Mouse (Mus musculus) liver, embryonic 13.5 days (tissue): ENCODE measurements around the gene Samd9l. TPM values are rescaled to one million over a fixed set of nuclear protein-coding genes. Genes with fewer than 3 reads are reported as not detected.
A peak's percentile ranks its signal among the peaks of the same experiment; 100 is the strongest.
"Not testable (repeated sequence)": the region's sequence is repeated elsewhere in the genome, so short reads cannot be mapped to it uniquely, and the experiment has no call there.

Source experiments
- ATAC-seq: fragments of 200-750 bp; cut with Nextera tagmentation; 2 replicates; pipeline ENCODE4 v1.8.0; 2017; ENCODE audit warnings: low read depth, mild to moderate bottlenecking, moderate number of reproducible peaks, moderate library complexity
- DNase-seq: peaks from one replicate; pipeline ENCODE4 v3.0.0; 2022
- H3K27ac ChIP-seq: fragments of 300-500 bp; sonication (generic); 2 replicates; pipeline ENCODE4 v1.5.1; 2015; ENCODE audit warnings: moderate library complexity, mild to moderate bottlenecking, inconsistent platforms
- H3K27me3 ChIP-seq: fragments of 300-500 bp; sonication (generic); 2 replicates; pipeline ENCODE4 v1.6.1; 2015; ENCODE audit warnings: mild to moderate bottlenecking, inconsistent platforms
- H3K36me3 ChIP-seq: fragments of 300-500 bp; sonication (generic); 2 replicates; pipeline ENCODE4 v1.6.1; 2015; ENCODE audit warnings: mild to moderate bottlenecking, inconsistent platforms
- H3K4me1 ChIP-seq: fragments of 300-500 bp; sonication (generic); replicated peaks from 2 replicates; pipeline ENCODE4 v1.6.1; 2015; ENCODE audit warnings: inconsistent platforms
- H3K4me2 ChIP-seq: fragments of 300-500 bp; sonication (generic); 2 replicates; pipeline ENCODE4 v1.6.1; 2015; ENCODE audit warnings: inconsistent platforms, mild to moderate bottlenecking, moderate library complexity
- H3K4me3 ChIP-seq: fragments of 300-500 bp; sonication (generic); replicated peaks from 2 replicates; pipeline ENCODE4 v1.5.1; 2015; ENCODE audit warnings: mild to moderate bottlenecking, inconsistent platforms
- H3K9ac ChIP-seq: fragments of 300-500 bp; sonication (generic); 2 replicates; pipeline ENCODE4 v1.6.1; 2015; ENCODE audit warnings: mild to moderate bottlenecking, inconsistent platforms
- H3K9me3 ChIP-seq: fragments of 300-500 bp; sonication (generic); replicated peaks from 2 replicates; pipeline ENCODE4 v1.6.1; 2016; ENCODE audit warnings: inconsistent platforms
- WGBS: fragments of 180-500 bp; shearing (Covaris S2); methylation state at CpG from one replicate; pipeline ENCODE4 v1.1.7; 2015; ENCODE audit not compliant: insufficient replicate concordance; 5-methylcytosine and 5-hydroxymethylcytosine counted together
- polyA plus RNA-seq: library from polyadenylated mRNA; unstranded; fragments of >200 nt; fragmentation: Nextera tagmentation; extraction: Ambion mirVana; gene quantifications from 2 replicates; pipeline ENCODE4 v1.2.1, GENCODE M21; 2015

Samd9l gene
- 2.1 and 3.4 TPM in 2 replicates for polyA plus RNA-seq

DNA sequence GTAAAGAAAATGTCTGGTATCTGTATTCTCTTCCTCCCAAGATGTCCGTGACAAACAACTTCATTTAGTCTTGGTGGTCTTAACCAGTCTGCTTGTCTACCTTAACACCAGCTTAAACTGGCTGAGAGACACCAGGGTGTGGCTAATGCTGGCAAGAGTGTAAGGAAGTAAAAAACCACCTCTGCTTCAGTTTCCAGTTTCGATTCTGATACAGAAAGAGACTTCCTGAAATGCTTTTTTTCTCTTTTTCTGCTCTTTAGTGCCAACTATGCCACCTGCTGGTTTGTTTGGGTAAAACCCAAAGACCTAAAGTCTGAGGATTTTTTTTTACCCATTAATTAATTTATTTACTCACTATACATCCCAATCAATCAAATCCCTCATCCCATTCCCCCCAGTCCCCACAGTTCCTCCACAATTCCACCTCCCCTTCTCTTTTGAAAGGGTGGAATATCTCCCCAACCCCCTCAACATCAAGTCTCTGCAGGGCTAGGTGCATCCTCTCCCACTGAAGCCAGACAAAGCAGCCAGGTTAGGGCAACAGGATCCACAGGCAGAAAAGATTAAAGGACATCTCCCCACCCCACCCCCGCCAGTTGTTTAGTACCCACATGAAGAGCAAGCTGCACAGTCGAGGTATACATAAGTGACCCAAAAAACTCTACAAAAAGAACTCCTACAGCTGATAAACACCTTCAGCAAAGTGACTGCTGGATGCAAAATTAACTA lies at the start of gene Samd9l:
Gene Samd9l (minus strand): TSS at position 233 of the 729 bp plus-strand sequence.
- H3K9ac ChIP-seq, H3K27me3 ChIP-seq, H3K27ac ChIP-seq, H3K4me1 ChIP-seq, H3K9me3 ChIP-seq, H3K36me3 ChIP-seq: not testable (repeated sequence)
- DNase-seq = peak; percentile 40
- Histone ChIP-seq H3K4me3 (peak within 1 kb of the TSS; percentile 38; the same call in 1 of the 2 replicates), H3K4me2 (peak within 1 kb of the TSS; percentile 41)
- WGBS = 16% methylated on average over 4 of the region's 4 CpGs
- peak; percentile 62; the same call in 1 of the 2 replicates for ATAC-seq

DNA sequence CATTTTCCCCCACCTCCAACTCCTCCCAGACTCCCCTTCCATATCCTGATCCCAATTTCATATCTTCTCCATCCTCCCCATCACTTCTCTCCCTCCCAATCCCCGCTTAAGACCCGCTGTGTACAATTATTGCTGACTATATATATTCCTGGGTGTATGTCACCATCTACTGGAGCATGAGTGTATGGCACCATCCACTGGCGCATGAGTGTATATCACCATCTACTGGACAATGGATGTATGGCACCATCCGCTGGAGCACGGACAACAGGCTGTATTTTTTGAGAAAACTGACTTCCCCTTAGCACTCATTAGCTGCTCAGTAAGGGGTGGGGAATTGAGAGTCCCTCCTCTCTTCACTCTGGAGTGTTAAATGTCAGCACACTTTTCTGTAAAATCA lies 48.0 kb upstream of the Samd9l start:
- H3K4me2 ChIP-seq = no peak overlapping the region
- no peak overlapping the region for H3K4me3 ChIP-seq
- H3K36me3 ChIP-seq = no peaks in the 10 kb centered on the region
- H3K4me1 ChIP-seq = no peaks in the 10 kb centered on the region
- ATAC-seq = peak; percentile 63
- H3K9ac ChIP-seq = no peak overlapping the region
- no peaks in the 10 kb centered on the region for H3K27me3 ChIP-seq
- H3K27ac ChIP-seq = no peak overlapping the region
- H3K9me3 ChIP-seq = no peaks in the 10 kb centered on the region
- DNase-seq = peak; percentile 32
- WGBS = 4% methylated on average over 5 of the region's 5 CpGs

DNA sequence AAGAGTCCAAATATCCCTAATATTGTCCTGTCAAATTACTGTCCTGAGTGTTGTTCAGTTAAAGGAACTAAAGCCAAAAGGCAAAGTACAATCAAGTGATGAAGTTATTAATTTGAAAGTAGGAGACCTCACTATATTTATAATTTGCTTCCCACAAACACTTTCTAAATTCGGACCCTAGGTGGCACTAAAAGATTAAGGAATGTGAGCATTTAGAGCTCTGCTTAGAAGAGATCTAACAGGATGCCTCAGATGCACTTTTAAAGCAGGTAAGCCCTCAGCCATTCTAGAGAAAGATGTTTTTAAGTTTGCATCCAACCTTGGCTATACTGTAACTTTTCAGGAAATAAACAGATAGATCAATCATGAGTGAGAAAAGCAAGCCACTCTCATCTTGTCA lies 44.5 kb upstream of the Samd9l start:
- no peak overlapping the region for H3K9ac ChIP-seq
- no peaks in the 10 kb centered on the region for H3K9me3 ChIP-seq
- DNase-seq = no peak
- H3K27me3 ChIP-seq = no peaks in the 10 kb centered on the region
- H3K4me1 ChIP-seq = no peaks in the 10 kb centered on the region
- no peak overlapping the region for H3K27ac ChIP-seq
- ATAC-seq = no peak
- whole genome bisulfite sequencing = 4% methylated on average over 1 of the region's 1 CpGs
- H3K4me3 ChIP-seq = no peak overlapping the region
- no peaks in the 10 kb centered on the region for H3K36me3 ChIP-seq
- H3K4me2 ChIP-seq = no peak overlapping the region

DNA sequence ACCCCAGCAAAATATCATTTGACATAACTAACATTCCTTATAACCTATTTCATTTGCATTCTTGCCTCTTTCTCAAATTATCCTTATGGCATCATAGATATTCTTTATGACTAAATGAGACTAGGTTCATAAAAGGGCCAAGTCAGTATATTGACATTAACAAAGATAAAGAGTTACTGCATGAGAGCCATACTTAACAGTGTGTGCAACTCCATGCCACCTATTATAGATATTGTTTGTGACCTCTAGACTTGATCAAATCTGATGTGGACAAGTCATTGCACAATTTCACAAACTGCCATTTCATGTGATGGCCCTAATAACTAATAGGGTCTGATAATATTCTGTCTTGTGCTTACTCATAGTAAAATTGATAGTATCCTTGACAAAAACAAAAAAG lies 36.7 kb upstream of the Samd9l start:
- Histone ChIP-seq H3K4me3 (no peak overlapping the region), H3K4me1 (no peaks in the 10 kb centered on the region), H3K27ac (no peak overlapping the region), H3K9me3 (no peaks in the 10 kb centered on the region), H3K9ac (no peak overlapping the region), H3K36me3 (no peaks in the 10 kb centered on the region), H3K27me3 (no peaks in the 10 kb centered on the region), H3K4me2 (no peak overlapping the region)
- no peak for ATAC-seq
- no peak for DNase-seq

DNA sequence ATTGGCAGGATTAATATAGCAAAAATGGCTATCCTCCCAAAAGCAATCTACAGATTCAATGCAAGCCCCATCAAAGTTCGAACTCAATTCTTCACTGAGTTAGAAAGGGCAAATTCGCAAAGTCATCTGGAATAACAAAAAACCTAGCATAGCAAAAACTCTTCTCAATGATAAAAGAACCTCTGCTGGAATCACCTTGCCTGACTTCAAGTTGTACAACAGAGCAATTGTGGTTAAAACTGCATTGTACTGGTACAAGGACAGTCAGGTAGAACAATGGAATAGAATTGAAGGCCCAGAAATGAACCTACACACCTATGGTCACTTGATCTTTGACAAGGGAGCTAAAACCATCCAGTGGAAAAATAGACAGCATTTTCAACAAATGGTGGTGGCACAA lies 31.6 kb upstream of the Samd9l start:
- H3K27ac ChIP-seq, H3K9me3 ChIP-seq: not testable (repeated sequence)
- 60% methylated on average over 2 of the region's 2 CpGs for WGBS

DNA sequence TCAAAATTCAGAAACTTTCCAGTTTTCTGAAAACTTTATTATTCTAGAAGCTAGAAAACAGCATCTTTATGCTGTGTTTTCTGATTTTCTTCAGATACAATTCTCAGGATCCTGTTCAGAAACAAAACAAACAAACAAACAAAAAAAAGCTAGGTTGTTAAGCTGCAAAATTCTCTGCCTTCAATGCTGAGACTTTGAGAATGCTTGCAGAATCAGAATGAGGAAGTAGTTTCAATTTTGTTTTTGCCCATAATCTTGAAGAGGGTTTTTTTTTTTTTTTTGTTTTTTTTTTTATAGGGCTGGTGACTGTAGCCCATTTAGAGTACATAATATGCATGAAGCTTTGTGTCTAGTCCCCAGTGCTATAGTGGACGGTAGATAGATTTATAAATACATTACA lies 27.7 kb upstream of the Samd9l start:
- 50% methylated on average over 1 of the region's 1 CpGs for WGBS

More for the DNA sequence above, 31.6 kb upstream of the Samd9l start:
- H3K4me2 ChIP-seq, H3K9ac ChIP-seq, H3K27me3 ChIP-seq, H3K36me3 ChIP-seq, H3K4me1 ChIP-seq, DNase-seq, H3K4me3 ChIP-seq, ATAC-seq: not testable (repeated sequence)

DNA sequence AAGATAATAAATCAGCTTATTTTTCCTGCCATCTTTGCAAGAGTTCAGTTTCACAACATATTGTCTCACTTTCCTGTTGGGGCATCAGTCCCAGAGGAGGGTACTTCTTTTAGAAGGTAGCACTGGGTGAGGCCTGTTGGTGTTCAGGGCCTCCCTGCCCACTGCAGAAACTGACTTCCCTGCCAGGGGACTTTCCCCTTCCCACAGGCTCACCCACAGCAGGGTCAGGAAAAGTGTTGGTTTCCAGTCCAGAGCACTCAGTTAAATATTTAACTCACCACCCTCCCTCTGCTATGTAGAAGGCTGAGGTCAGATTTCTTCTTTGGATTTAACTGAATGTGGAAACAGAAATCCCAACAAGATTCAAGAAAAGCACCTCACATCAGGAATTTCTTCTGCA lies 26.0 kb upstream of the Samd9l start:
- not testable (repeated sequence) for H3K36me3 ChIP-seq, H3K4me3 ChIP-seq, DNase-seq, H3K27me3 ChIP-seq, H3K9ac ChIP-seq, H3K9me3 ChIP-seq, H3K4me1 ChIP-seq, H3K4me2 ChIP-seq, H3K27ac ChIP-seq
- ATAC-seq = peak; percentile 74

More for the DNA sequence above, 27.7 kb upstream of the Samd9l start:
- DNase-seq (no peak), ATAC-seq (no peak)
- Histone ChIP-seq H3K9ac (no peak overlapping the region), H3K9me3 (no peaks in the 10 kb centered on the region), H3K27ac (no peak overlapping the region), H3K4me3 (no peak overlapping the region), H3K4me2 (no peak overlapping the region), H3K36me3 (no peaks in the 10 kb centered on the region), H3K4me1 (no peaks in the 10 kb centered on the region), H3K27me3 (no peaks in the 10 kb centered on the region)

DNA sequence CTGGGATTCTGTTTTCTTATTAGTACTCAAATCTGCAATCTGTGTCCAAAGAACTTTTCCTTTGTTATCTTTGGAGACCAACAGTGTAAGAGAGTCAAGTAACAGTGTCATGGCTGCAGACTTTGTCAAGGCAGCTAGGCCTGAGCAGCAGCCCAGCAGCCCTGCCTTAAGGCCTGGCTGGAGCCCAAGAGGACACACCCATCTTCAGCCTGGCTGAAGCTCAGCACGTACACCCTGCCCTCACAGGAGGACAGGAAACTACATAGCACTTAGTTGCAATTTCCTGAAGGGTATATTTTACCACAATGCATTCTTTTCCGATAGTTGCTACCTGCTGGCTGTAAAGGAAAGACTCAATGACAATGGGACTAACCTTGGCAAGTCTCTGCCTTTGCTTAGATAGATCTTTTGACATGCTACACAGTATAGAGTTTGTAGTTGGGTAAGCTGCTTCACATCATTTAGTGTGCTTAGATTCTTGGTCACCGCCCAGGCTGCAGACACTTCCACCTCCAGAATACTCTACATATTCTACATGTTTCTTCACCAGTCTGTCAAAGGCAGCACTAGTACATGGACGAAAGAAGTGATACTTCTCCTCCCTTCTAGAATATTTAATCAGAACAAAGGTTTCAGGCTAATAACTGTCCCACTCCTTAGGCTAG lies 25.4 kb upstream of the Samd9l start:
- H3K9me3 ChIP-seq, H3K4me3 ChIP-seq, H3K4me2 ChIP-seq, H3K27ac ChIP-seq, H3K9ac ChIP-seq, H3K27me3 ChIP-seq, H3K36me3 ChIP-seq, H3K4me1 ChIP-seq, DNase-seq: not testable (repeated sequence)
- ATAC-seq = peak; percentile 53; the same call in 1 of the 2 replicates
- WGBS = 13% methylated on average over 1 of the region's 4 CpGs

DNA sequence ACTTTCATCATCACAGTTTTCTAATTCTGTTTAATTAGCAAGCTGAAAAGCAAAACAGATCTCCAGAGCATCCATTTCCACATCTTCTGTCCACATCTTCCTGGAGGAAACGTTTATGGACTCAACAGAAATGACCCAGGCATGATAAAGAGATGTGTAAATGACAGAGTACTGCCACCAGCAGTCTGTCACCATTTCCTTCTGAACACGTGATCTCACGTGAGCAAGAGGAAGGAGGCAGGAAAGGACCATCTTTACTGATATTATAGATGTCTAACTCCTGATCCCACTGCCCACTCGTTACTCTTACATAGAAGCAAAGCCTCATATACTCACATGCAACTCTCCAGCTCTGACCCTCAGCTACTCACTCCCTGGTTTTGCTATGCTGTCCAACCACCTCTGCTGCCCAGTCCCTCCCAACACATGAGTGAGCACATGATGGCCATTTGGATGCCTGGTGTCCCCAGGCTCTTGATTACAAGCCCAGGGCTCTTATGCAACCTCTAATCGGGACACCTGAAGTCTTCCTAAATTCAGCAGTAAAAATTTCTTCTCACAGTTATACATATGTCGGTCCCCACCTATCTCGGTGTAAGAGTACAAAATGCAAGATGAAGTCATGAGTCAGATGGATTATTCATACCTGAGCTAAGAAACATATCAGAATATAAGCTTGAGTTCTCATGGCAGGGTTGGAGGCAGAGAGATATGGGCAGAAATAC lies 2.0 kb downstream of the Samd9l start:
- H3K4me2 ChIP-seq = 0 out of 2 replicates have a peak overlapping the region, but pooled peaks have one; percentile 19
- ATAC-seq, H3K4me3 ChIP-seq, H3K9ac ChIP-seq, H3K9me3 ChIP-seq, H3K4me1 ChIP-seq, DNase-seq, H3K36me3 ChIP-seq, H3K27ac ChIP-seq, H3K27me3 ChIP-seq: not testable (repeated sequence)
- WGBS = 60% methylated on average over 5 of the region's 7 CpGs

DNA sequence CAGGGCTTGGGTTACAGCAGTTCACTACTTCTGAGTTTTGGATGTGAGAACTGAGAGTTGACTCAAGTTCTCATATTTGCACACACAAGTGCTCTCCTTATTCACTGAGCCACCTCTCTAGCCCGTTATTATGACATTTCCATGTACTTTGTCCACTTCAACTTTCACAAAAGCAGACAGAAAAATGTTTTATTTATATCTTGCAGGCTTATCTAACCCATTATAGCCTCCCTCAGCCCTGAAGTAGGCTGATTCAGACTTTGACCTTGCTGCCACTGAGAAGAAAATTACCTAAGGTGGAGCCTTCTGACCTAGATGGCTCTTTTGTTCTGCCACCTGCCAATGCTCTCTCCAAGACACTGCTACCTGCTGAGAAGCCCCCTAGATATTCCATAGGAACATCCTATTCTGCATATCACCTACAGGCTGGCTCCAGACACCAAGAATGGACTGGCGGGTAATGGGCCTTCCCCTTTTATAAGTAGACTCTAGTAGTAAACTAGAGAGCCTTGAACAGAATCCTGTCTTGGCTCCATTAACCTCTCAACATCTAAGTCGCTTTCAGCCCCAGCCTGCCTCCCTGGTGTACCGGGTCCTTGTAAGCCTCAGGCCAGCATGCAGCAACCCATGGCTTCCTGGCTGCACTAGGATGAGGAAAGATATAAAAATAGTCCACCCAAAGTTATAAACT lies 3.3 kb downstream of the Samd9l start:
- H3K4me2 ChIP-seq, H3K9me3 ChIP-seq, H3K36me3 ChIP-seq, H3K27ac ChIP-seq, H3K4me3 ChIP-seq, ATAC-seq, DNase-seq, H3K9ac ChIP-seq, H3K27me3 ChIP-seq, H3K4me1 ChIP-seq: not testable (repeated sequence)
- WGBS = 51% methylated on average over 4 of the region's 4 CpGs

DNA sequence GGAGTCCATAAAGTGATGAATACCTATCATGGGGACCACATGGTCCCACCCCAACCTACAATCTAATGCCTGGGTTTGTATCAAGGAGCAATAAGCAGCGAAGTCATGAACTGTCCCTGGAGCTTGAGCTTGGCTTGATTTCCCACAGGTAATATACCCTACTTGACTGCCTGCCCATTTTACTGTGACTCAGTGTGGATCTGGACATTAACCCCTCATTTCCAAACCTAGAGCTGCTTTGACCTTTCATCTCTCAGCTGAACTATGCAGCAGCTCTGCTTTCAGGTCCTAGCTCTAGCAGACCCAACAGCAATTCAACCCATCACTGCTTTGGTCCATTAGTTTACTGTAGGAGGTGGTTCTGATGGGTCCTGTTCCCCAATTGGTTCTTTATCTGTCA lies 9.4 kb downstream of the Samd9l start:
- H3K9me3 ChIP-seq = no peaks in the 10 kb centered on the region
- no peak for DNase-seq
- no peak overlapping the region for H3K27ac ChIP-seq
- H3K4me2 ChIP-seq = no peak overlapping the region
- 56% methylated on average over 1 of the region's 1 CpGs for WGBS
- no peak for ATAC-seq
- H3K4me1 ChIP-seq = no peaks in the 10 kb centered on the region
- H3K4me3 ChIP-seq = no peak overlapping the region
- H3K9ac ChIP-seq = no peak overlapping the region
- no peaks in the 10 kb centered on the region for H3K36me3 ChIP-seq
- no peaks in the 10 kb centered on the region for H3K27me3 ChIP-seq
